Mouse (Mus musculus) cerebellum, adult 9-11 months (tissue): ENCODE data around the gene Galnt17.
A peak's percentile ranks its signal among the peaks of the same experiment; 100 is the strongest.

Experiments used
- DNase-seq: peaks from one replicate; pipeline ENCODE4 v3.0.0; 2022

Galnt17 gene

GRCm38 (mm10) chr5:130919969-130920368 is 388.3 kb downstream of the Galnt17 start:
- DNase-seq, result no peak

DNA sequence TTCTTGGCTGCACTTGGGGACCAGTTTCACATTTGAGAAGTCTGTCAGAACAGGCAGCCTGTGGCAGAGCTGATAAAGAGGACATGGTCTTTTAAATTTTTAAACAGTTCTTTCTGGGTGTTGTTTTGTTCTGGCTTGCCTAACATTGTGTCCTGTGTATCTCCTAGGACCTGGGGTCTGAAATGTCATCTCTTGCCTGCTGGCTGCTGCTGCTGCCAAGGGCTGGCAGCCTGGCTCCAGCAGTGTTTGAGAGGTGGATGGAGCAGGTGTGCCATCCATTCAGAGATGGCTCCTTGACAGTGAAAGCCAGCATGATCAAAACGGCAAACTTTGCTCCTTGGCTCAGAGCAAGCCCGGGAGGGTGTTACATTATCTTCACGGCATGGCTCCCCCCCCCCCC is 393.7 kb downstream of the Galnt17 start:
- DNase-seq, result peak; percentile 79

GRCm38 (mm10) chr5:130911551-130911950 is 396.7 kb downstream of the Galnt17 start:
- DNase-seq, result no peak

GRCm38 (mm10) chr5:130901736-130902135 is 406.6 kb downstream of the Galnt17 start:
- DNase-seq, result no peak

DNA sequence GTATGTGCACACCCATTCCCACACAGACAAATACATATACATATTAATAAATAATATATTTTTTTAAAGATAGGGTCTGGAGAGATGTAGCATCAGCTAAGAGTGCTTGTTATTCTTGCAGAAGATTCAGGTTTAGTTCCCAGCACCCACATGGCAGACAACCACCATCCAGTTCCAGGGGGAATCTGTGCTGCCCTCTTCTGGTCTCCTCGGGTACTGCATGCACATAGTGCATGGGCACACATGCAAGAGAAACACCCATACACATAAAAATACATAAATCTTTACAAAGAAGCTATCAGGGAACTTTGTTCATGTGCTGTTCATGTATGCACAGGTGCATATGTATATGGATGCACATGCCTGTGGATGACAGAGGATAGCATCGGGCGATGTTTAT is 412.3 kb downstream of the Galnt17 start:
- DNase-seq, result no peak

DNA sequence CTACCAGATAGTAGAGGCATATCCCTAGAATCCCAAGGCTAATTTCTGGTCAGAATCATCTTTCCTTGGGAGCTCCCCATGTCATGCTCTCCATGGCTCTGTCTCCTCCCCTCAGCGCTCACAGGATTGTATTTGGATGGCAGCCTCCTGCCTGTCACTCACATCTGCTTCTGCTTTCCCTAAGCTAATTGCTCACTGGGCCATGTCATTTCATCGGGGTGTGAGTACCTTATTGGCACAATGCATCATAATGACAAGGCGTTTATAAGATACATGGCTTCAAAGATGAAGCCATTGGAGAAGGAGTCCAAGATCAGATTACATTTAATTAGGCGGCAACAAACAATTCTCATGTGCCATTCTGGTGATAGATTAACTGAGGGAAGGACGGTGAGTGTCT is 416.6 kb downstream of the Galnt17 start:
- DNase-seq, result no peak

DNA sequence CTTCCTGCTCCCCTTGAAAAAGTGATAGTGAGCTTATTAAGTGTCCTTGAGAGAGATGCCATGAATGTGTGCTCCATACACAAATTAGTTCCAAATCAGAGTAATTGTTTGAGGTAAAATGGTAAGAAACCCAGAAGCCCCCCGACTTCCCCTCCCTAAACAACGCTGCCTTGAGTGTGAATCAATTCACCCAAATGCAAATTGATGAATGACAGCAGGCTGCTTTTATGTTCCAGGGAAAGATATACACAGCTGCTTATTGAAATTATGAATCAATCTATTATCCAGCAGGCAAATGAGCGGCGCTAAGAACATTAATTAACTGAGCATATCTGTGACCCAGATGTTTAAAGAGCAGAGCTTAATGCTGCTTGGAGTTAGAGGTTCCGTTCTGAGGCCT is 428.0 kb downstream of the Galnt17 start:
- no peak for DNase-seq

DNA sequence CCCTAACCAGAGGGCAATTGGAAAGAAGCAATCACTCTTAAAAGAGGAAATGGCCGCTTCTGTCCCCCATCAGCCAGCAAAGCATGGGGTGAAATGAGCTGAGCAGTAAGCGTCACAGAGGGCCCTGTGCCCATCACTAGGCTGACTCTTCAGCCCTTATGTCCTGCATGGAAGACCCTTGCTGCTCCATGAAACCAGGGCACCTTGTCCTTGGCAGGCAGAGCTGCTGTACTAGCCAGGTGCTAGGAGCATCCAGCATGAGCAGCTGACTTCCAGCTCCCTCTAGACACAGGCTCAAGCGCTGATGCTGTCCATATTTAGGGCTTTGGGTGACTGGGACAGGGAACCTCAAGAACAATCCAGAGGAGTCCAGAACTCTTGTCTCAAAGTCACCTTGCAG is 432.9 kb downstream of the Galnt17 start:
- peak; percentile 60 for DNase-seq

GRCm38 (mm10) chr5:130871086-130871485 is 437.2 kb downstream of the Galnt17 start:
- peak; percentile 97 for DNase-seq

DNA sequence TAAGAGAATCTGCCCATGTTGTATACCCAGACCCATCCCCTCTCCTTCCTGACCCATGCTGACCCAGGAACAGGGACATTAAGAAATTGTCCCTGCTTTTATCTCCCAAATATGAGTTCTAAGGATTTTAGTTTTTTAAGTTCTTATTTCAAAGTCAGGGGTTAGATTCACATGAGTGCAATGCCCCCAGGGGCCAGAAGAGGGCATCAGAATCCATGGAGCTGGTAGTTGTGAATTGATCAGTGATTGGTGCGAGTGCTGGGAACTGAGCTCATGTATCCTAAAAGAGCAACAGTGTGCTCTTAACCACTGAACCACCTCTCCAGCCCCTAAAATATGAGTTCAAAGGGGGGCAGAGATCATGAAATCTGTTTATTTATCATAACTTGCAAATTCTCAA is 438.4 kb downstream of the Galnt17 start:
- no peak for DNase-seq

- DNase-seq, result peak; percentile 65
Measured at GRCm38 (mm10) chr5:130862302-130862701, 446.0 kb downstream of the Galnt17 start.

- no peak for DNase-seq
Measured at GRCm38 (mm10) chr5:130859736-130860135, 448.6 kb downstream of the Galnt17 start.

DNA sequence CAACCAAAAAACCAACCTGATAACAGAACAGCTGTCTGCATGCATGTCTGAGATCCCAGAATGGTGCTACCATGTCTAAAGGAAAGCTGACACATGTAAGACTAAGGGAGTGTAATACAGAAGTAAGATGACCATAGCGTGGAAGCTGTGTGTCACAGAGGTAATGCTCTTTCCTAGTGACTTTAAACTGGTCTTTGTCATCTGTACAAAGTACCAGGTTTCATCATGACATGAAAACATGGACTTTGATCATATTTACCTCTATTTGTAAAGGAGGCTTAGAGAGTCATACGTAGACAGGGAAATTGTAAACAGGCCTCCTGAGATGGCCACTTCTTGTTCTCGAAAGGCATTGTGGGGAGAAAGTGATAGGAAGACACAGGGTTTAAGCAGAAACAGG is 449.6 kb downstream of the Galnt17 start:
- DNase-seq, result no peak

DNA sequence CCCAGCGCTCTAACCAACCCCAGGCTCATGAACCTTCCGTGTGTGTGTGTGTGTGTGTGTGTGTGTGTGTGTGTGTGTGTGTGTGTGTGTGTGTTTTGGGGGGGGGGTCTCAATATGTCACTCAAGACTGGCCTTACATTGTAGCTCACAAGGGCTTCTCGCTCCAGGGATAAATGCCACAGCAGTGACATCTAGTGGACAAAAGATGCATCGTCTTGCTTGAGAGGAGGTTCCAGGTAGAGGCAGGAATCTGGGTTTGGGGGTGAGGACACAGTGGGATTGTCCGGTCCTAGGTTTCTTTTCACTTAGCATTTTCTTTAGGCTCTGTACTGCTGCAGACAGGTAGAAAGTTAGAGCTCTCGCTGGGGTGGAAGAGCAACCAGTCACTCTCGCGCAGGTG is 450.1 kb downstream of the Galnt17 start:
- no peak for DNase-seq

GRCm38 (mm10) chr5:130854430-130854829 is 453.9 kb downstream of the Galnt17 start:
- DNase-seq, result no peak

- peak; percentile 81 for DNase-seq
Measured at GRCm38 (mm10) chr5:130853371-130853770, 454.9 kb downstream of the Galnt17 start.

GRCm38 (mm10) chr5:130852182-130852581 is 456.1 kb downstream of the Galnt17 start:
- DNase-seq, result no peak

DNA sequence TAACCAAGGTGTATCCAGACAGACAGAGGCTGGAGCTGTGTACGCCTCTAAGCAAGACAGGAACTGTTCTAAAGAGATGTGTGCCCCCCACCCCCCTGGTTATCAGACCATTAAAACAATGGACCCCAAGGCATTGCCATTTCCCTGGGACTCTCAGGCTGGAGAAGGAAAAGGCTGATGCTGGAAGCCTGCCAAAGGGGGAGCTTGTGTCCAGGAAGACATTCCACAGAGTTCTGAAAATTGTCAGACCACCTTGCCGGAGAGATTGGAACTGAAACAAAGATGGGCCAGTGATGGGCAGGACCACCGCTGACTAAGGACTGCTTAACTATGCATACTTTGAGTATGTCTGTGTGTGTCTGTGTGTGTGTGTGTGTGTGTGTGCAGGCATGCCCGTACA is 458.7 kb downstream of the Galnt17 start:
- no peak for DNase-seq

DNA sequence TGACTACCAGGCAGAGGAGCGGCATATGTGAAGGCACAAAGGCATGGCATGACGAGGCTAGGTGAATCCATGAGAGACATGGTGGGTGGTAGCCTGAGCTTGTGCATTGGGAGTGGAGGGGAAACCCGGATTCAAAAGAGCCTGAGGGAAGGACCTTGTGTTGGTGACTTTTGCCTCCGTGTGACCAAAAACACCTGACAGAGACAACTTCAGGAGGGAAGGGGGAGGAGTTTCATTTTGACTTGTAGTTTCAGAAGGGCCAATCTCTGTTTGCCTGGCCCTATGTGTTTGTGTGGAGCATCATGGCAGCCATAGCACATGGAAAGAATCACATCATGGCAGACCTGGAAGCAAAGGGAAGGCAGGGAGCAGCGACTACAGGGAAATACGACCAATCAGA is 459.7 kb downstream of the Galnt17 start:
- no peak for DNase-seq

- peak; percentile 50 for DNase-seq
Measured at GRCm38 (mm10) chr5:130825797-130826196, 482.5 kb downstream of the Galnt17 start.
